Mouse (Mus musculus) kidney, adult 2 months (tissue): ENCODE results near the gene C330021F23Rik. TPM values are rescaled to one million over a fixed set of nuclear protein-coding genes. Genes with fewer than 3 reads are reported as not detected.

ENCODE experiments used
- DNase-seq: peaks from one replicate; pipeline ENCODE4 v3.0.0; 2021
- H3K27ac ChIP-seq: fragments of 200-500 bp; 2 replicates; pipeline ENCODE4 v1.5.1; 2012; ENCODE audit warnings: low read depth, low read length, control low read depth, inconsistent platforms; ENCODE audit not compliant: insufficient read depth
- H3K27me3 ChIP-seq: fragments of 200-500 bp; replicated peaks from 2 replicates; pipeline ENCODE4 v1.6.1; 2012; ENCODE audit warnings: mild to moderate bottlenecking, moderate library complexity, low read length, inconsistent platforms; ENCODE audit not compliant: control insufficient read depth, insufficient read depth
- H3K36me3 ChIP-seq: fragments of 200-500 bp; 2 replicates; pipeline ENCODE4 v1.6.1; 2012; ENCODE audit warnings: mild to moderate bottlenecking, moderate library complexity, low read length, inconsistent platforms; ENCODE audit not compliant: control insufficient read depth, insufficient read depth
- H3K4me1 ChIP-seq: fragments of 200-500 bp; 2 replicates; pipeline ENCODE4 v1.6.1; 2011; ENCODE audit warnings: low read length; ENCODE audit not compliant: control insufficient read depth, insufficient read depth
- H3K4me3 ChIP-seq: fragments of 200-500 bp; 2 replicates; pipeline ENCODE4 v1.5.1; 2011; ENCODE audit warnings: mild to moderate bottlenecking, low read depth, low read length, control low read depth; ENCODE audit not compliant: insufficient read depth
- CTCF ChIP-seq: fragments of 200-500 bp; conservative IDR thresholded peaks from 2 replicates; pipeline ENCODE4 v1.5.1; 2011; ENCODE audit warnings: low read depth, mild to moderate bottlenecking, control low read depth, low read length, moderate library complexity, mixed read lengths; ENCODE audit not compliant: insufficient read depth, insufficient read length
- POLR2A ChIP-seq: fragments of 200-500 bp; IDR thresholded peaks from one replicate; pipeline ENCODE4 v1.6.1; 2011; ENCODE audit warnings: low read depth, low read length, control low read depth
- WGBS: fragments of 180-500 bp; shearing (Covaris S2); methylation state at CpG from one replicate; pipeline ENCODE4 v1.1.7; 2018; 5-methylcytosine and 5-hydroxymethylcytosine counted together
- polyA plus RNA-seq: library from polyadenylated mRNA; depleted of rRNA; stranded (reverse); fragments of >200 nt; gene quantifications from 2 replicates; pipeline ENCODE4 v1.2.3, GENCODE M21; 2012

Gene C330021F23Rik
- polyA plus RNA-seq, 1 experiment = 6.4 TPM

GRCm38 (mm10) chr8:3537666-3538065, 30.1 kb upstream of the C330021F23Rik start:
- TF ChIP-seq CTCF = no peak
- TF ChIP-seq POLR2A = no peak
- no peak overlapping the region for H3K27ac ChIP-seq
- H3K4me3 ChIP-seq = no peak overlapping the region
- WGBS = 78% methylated on average over 26 of the region's 26 CpGs
- no peaks in the 10 kb centered on the region for H3K4me1 ChIP-seq
- H3K36me3 ChIP-seq = peaks cover 3% of the 10 kb centered on the region
- H3K27me3 ChIP-seq = no peaks in the 10 kb centered on the region
- DNase-seq = no peak

GRCm38 (mm10) chr8:3539146-3539545, 28.6 kb upstream of the C330021F23Rik start:
- Histone ChIP-seq H3K27me3 (no peaks in the 10 kb centered on the region), H3K4me1 (no peaks in the 10 kb centered on the region), H3K4me3 (no peak overlapping the region), H3K36me3 (peaks cover 3% of the 10 kb centered on the region), H3K27ac (no peak overlapping the region)
- 83% methylated on average over 7 of the region's 7 CpGs for WGBS
- DNase-seq = no peak
- TF ChIP-seq CTCF (no peak), POLR2A (no peak)

GRCm38 (mm10) chr8:3540076-3540475, 27.7 kb upstream of the C330021F23Rik start:
- no peak for DNase-seq
- TF ChIP-seq CTCF (no peak), POLR2A (no peak)
- Histone ChIP-seq H3K36me3 (peaks cover 3% of the 10 kb centered on the region), H3K4me1 (no peaks in the 10 kb centered on the region), H3K27me3 (no peaks in the 10 kb centered on the region), H3K27ac (no peak overlapping the region), H3K4me3 (no peak overlapping the region)
- 91% methylated on average over 4 of the region's 4 CpGs for WGBS

GRCm38 (mm10) chr8:3546511-3546910, 21.3 kb upstream of the C330021F23Rik start:
- Histone ChIP-seq H3K27me3 (no peaks in the 10 kb centered on the region), H3K36me3 (no peaks in the 10 kb centered on the region), H3K4me1 (no peaks in the 10 kb centered on the region), H3K27ac (no peak overlapping the region), H3K4me3 (no peak overlapping the region)
- WGBS = 96% methylated on average over 2 of the region's 2 CpGs
- TF ChIP-seq CTCF (no peak), POLR2A (no peak)
- no peak for DNase-seq

GRCm38 (mm10) chr8:3552240-3552639, 15.6 kb upstream of the C330021F23Rik start:
- DNase-seq = no peak
- TF ChIP-seq POLR2A (no peak), CTCF (no peak)
- H3K27ac ChIP-seq = no peak overlapping the region
- no peaks in the 10 kb centered on the region for H3K36me3 ChIP-seq
- H3K27me3 ChIP-seq = no peaks in the 10 kb centered on the region
- no peak overlapping the region for H3K4me3 ChIP-seq
- H3K4me1 ChIP-seq = no peaks in the 10 kb centered on the region
- WGBS = 88% methylated on average over 1 of the region's 1 CpGs

GRCm38 (mm10) chr8:3556114-3556513, 11.7 kb upstream of the C330021F23Rik start:
- H3K27me3 ChIP-seq = no peaks in the 10 kb centered on the region; the same call in 1 of the 2 replicates
- 61% methylated on average over 4 of the region's 4 CpGs for WGBS
- H3K4me3 ChIP-seq = no peak overlapping the region
- no peak for DNase-seq
- H3K27ac ChIP-seq = no peak overlapping the region
- H3K36me3 ChIP-seq = no peaks in the 10 kb centered on the region
- TF ChIP-seq POLR2A = no peak
- no peaks in the 10 kb centered on the region for H3K4me1 ChIP-seq

- 13% methylated on average over 7 of the region's 7 CpGs for WGBS
- Histone ChIP-seq H3K36me3 (no peaks in the 10 kb centered on the region), H3K4me3 (no peak overlapping the region), H3K4me1 (peaks cover 14% of the 10 kb centered on the region), H3K27ac (no peak overlapping the region; the same call in 1 of the 2 replicates), H3K27me3 (no peaks in the 10 kb centered on the region)
- no peak for TF ChIP-seq CTCF
- TF ChIP-seq POLR2A = no peak
- no peak for DNase-seq
These were observed 588 bp downstream of the C330021F23Rik start for GRCm38 (mm10) chr8:3568378-3568777.

GRCm38 (mm10) chr8:3569784-3570183, 2.0 kb downstream of the C330021F23Rik start:
- Histone ChIP-seq H3K4me1 (peaks cover 14% of the 10 kb centered on the region), H3K4me3 (no peak overlapping the region), H3K27me3 (no peaks in the 10 kb centered on the region), H3K27ac (no peak overlapping the region), H3K36me3 (no peaks in the 10 kb centered on the region)
- WGBS = 89% methylated on average over 5 of the region's 5 CpGs
- no peak for DNase-seq
- no peak for TF ChIP-seq POLR2A
- TF ChIP-seq CTCF = no peak
